Mouse (Mus musculus) liver, embryonic 14.5 days (tissue): ENCODE measurements around the gene Hapln4. TPM values are rescaled to one million over a fixed set of nuclear protein-coding genes. Genes with fewer than 3 reads are reported as not detected.
A peak's percentile ranks its signal among the peaks of the same experiment; 100 is the strongest.

ENCODE experiments used
- ATAC-seq: fragments of 200-750 bp; cut with Nextera tagmentation; 2 replicates; pipeline ENCODE4 v1.8.0; 2017; ENCODE audit warnings: moderate number of reproducible peaks, mild to moderate bottlenecking, moderate library complexity; ENCODE audit not compliant: insufficient read depth
- DNase-seq, 3 experiments: peaks; one replicate each; pipeline ENCODE4 v3.0.0-alpha.2; 2012 to 2013; ENCODE audit warnings: low read depth in 3 of 3, low spot score in 3 of 3
- H3K27ac ChIP-seq: fragments of 300-500 bp; sonication (generic); 2 replicates; pipeline ENCODE4 v1.5.1; 2014; ENCODE audit warnings: moderate library complexity, mild to moderate bottlenecking, control low read depth, inconsistent platforms
- H3K27me3 ChIP-seq: fragments of 300-500 bp; sonication (generic); 2 replicates; pipeline ENCODE4 v1.6.1; 2014; ENCODE audit warnings: mild to moderate bottlenecking, low read length, moderate library complexity; ENCODE audit not compliant: control insufficient read depth, insufficient read depth
- H3K36me3 ChIP-seq: fragments of 300-500 bp; sonication (generic); replicated peaks from 2 replicates; pipeline ENCODE4 v1.6.1; 2014; ENCODE audit warnings: low read depth; ENCODE audit not compliant: control insufficient read depth, insufficient read depth
- H3K4me1 ChIP-seq, 2 experiments: fragments of 200-500 bp in 1 of 2; fragments of 300-500 bp in 1 of 2; sonication (generic) in 1 of 2; replicated peaks; 2 replicates each; pipeline ENCODE4 v1.6.1; 2012 to 2014; ENCODE audit warnings: antibody characterized with exemption in 1 of 2, inconsistent platforms in 1 of 2, low read length in 1 of 2; ENCODE audit not compliant: control insufficient read depth in 2 of 2, insufficient read depth in 2 of 2
- H3K4me2 ChIP-seq: fragments of 300-500 bp; sonication (generic); 2 replicates; pipeline ENCODE4 v1.6.1; 2014; ENCODE audit warnings: low read depth, mild to moderate bottlenecking, control low read depth, moderate library complexity
- H3K4me3 ChIP-seq, 2 experiments: fragments of 200-500 bp in 1 of 2; fragments of 300-500 bp in 1 of 2; sonication (generic) in 1 of 2; 2 replicates each; pipeline ENCODE4 v1.5.1; 2012 to 2014; ENCODE audit warnings: low read depth in 2 of 2, low read length in 2 of 2, mild to moderate bottlenecking in 2 of 2, control low read depth in 1 of 2, inconsistent platforms in 1 of 2, moderate library complexity in 1 of 2; ENCODE audit not compliant: insufficient read depth in 1 of 2
- H3K9ac ChIP-seq: fragments of 300-500 bp; sonication (generic); replicated peaks from 2 replicates; pipeline ENCODE4 v1.6.1; 2014; ENCODE audit warnings: mild to moderate bottlenecking, control low read depth, moderate library complexity
- H3K9me3 ChIP-seq: fragments of 300-500 bp; sonication (generic); 2 replicates; pipeline ENCODE4 v1.6.1; 2016; ENCODE audit warnings: low read length, mixed read lengths; ENCODE audit not compliant: control insufficient read depth
- CTCF ChIP-seq: IDR thresholded peaks from 2 replicates; pipeline ENCODE4 v1.5.1; 2016; ENCODE audit warnings: antibody characterized with exemption, low read depth, control low read depth
- EP300 ChIP-seq: IDR thresholded peaks from 2 replicates; pipeline ENCODE4 v1.6.1; 2016; ENCODE audit warnings: antibody characterized with exemption, low read depth
- WGBS: fragments of 180-500 bp; shearing (Covaris S2); extraction: QIAGEN DNeasy Blood & Tissue Kit; methylation state at CpG from one replicate; pipeline ENCODE4 v1.1.7; 2014; ENCODE audit not compliant: insufficient replicate concordance; 5-methylcytosine and 5-hydroxymethylcytosine counted together
- microRNA-seq: library from miRNA; unstranded; fragments of <30 nt; microRNA quantifications from one replicate; pipeline ENCODE4, GENCODE M21; 2016
- polyA plus RNA-seq, 2 experiments: library from polyadenylated mRNA; depleted of rRNA in 1 of 2; stranded (reverse) in 1 of 2; unstranded in 1 of 2; fragments of >200 nt; fragmentation: Nextera tagmentation in 1 of 2; extraction: Ambion mirVana in 1 of 2; gene quantifications; 2 replicates each; pipeline versions ENCODE4 v1.2.1 to v1.2.3; 2012 to 2014

Hapln4 gene
- polyA plus RNA-seq, 2 experiments: 0.06 TPM; not detected in 1

DNA sequence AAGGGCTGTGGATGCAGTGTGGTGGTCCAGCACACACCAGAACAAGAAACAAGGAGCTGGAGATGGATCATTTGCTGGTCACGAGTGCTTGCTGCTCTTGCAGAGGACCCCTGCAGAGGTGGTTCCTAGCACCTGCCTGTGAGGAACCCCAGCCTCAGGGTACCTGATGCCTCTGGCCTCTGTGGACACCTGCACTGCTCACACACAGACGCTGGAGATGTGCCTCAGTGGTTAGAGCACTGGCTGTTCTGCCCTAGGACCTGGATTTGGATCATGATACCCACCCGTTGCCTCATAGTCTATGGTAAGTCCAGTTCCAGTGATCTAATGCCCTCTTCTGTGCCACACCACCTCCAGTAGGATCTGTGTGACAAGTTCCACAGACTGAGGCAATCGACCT is 53.3 kb downstream of the Hapln4 start:
- H3K4me3 ChIP-seq: no peak overlapping the region
- ATAC-seq (no peak), DNase-seq (no peak)
- peaks cover 10% of the 10 kb centered on the region for H3K36me3 ChIP-seq
- no peaks in the 10 kb centered on the region for H3K9me3 ChIP-seq
- TF ChIP-seq EP300 (no peak), CTCF (no peak)
- no peak overlapping the region for H3K4me2 ChIP-seq
- H3K27ac ChIP-seq: no peak overlapping the region
- peaks cover 14 to 25% of the 10 kb centered on the region in 2 experiments for H3K4me1 ChIP-seq
- H3K27me3 ChIP-seq: no peaks in the 10 kb centered on the region
- 70% methylated on average over 4 of the region's 4 CpGs for WGBS
- H3K9ac ChIP-seq: no peak overlapping the region

DNA sequence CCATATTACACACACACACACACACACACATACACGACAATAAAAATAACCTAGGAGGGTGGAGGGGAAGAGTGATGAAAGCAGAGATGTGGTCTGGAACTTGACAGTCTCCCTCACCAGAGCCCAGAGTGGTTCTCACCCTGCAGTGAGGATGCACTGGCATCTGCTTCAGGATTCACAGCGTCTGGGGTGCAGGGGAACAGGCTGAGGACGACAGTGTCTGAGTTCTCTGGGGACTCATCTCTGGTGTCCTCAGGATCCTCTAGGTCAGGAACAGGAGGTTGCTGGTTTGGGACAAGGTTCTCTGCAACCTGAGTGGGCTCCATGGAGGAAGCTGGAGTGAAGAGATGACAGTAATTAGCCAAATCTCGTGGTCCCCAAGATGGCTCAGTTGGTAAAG is 54.6 kb downstream of the Hapln4 start:
- Histone ChIP-seq H3K4me3 (peak overlapping the region; percentile 87; a peak in 2 of 4 replicates), H3K4me2 (peak overlapping the region; percentile 81), H3K27ac (no peak overlapping the region), H3K27me3 (no peaks in the 10 kb centered on the region), H3K36me3 (peaks cover 10% of the 10 kb centered on the region), H3K4me1 (peaks cover 12 to 19% of the 10 kb centered on the region in 2 experiments), H3K9me3 (no peaks in the 10 kb centered on the region), H3K9ac (peak overlapping the region; percentile 74)
- WGBS: 63% methylated on average over 4 of the region's 4 CpGs
- DNase-seq (no peak), ATAC-seq (no peak)
- no peak for TF ChIP-seq EP300
- TF ChIP-seq CTCF: no peak

DNA sequence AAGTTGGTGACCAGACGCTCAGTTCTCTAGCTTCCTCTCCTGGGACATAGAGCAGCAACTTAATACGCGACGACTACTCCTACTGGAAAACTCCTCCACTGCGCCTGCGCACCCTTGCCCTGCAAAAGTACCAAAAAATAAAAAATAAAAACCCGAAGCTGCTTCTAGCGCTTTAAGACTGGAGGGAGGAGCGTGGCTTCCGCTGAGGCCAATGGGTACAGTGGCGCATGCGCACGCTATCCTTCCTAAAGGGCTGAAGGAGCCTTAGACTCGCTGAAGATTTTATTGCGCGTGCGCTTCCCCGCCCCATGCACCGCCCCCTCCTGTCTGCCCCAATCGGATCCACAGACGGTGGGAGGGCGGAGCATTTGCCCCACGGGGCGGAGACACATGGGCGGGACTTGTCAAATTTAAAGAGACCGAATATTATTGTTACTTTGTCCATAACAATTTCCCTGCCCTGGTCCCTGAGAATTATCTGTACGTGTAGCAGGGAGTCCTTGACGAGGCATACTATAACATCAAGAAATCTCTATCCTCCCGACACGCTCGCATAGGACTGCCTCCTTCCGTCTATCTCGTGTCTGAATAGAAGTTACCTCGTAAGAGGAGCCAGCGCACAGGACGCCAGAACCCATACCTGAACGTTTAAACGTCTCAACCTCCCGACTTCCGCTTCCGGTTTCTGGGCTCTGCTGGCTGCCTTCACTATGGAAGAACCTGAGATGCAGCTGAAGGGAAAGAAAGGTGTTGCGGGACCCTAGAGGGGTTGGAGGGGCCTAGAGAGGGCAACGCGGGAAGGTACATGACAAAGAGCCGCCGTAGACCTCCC is 56.0 kb downstream of the Hapln4 start, which contains the start of the genes Rfxank, Borcs8 and Mef2b:
Rfxank (minus strand) TSS at position 129 of the 832 bp plus-strand sequence.
Borcs8 (plus strand) TSS at position 474 of the 832 bp plus-strand sequence.
Mef2b (plus strand) TSS at position 686 of the 832 bp plus-strand sequence.
- Histone ChIP-seq H3K9ac (peak within 1 kb of the TSS; percentile 84), H3K4me1 (peaks cover 12 to 15% of the 10 kb centered on the region in 2 experiments), H3K27ac (peak within 1 kb of the TSS; percentile 88), H3K4me2 (peak within 1 kb of the TSS; percentile 95), H3K27me3 (no peaks in the 10 kb centered on the region), H3K9me3 (no peaks in the 10 kb centered on the region), H3K36me3 (peaks cover 10% of the 10 kb centered on the region), H3K4me3 (peak within 1 kb of the TSS; percentile 87 to 92)
- peak; percentile 96 for ATAC-seq
- under 1% methylated on average over 46 of the region's 46 CpGs for WGBS
- DNase-seq: peak; percentile 98 to 99 (median 98)
- TF ChIP-seq EP300 (no peak), CTCF (no peak)

DNA sequence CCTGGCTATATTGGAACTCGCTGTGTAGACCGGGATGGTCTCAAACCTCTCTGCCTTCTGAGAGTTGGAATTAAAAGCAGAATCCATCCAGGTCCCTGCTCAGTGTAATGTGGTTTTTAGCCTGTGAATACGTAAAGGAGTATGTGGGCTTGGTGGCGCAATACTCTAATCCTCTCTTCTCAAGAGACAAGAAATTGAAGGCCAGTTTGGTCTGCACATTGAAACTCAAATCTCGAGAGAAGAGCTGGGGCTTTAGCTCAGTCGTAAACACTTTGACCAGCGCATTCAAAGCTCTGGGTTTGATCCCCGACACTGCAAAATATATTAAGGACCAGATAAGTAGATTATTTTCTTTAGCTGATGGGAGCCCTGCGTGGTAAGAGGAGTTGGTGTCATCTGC is 56.7 kb downstream of the Hapln4 start:
- Histone ChIP-seq H3K9me3 (no peaks in the 10 kb centered on the region), H3K4me3 (peak overlapping the region; percentile 87 to 92), H3K27ac (peak overlapping the region; percentile 88), H3K4me2 (peak overlapping the region; percentile 95), H3K36me3 (peaks cover 3% of the 10 kb centered on the region), H3K4me1 (peaks cover 12 to 15% of the 10 kb centered on the region in 2 experiments), H3K9ac (peak overlapping the region; percentile 84), H3K27me3 (no peaks in the 10 kb centered on the region)
- TF ChIP-seq CTCF (no peak), EP300 (no peak; the same call in 1 of the 2 replicates)
- WGBS: 5% methylated on average over 9 of the region's 9 CpGs
- no peak for ATAC-seq
- DNase-seq: no peak

Small RNA genes lying within 50 kb of the gene (microRNA-seq; reads per million reads assigned to microRNA genes)
- gene Mir7066: not detected

Other genes with a start within 250 kb of the Hapln4 start
- 0.03 and 0.04 TPM in 2 replicates for gene Cilp2, start 195.8 kb upstream of the Hapln4 start, polyA plus RNA-seq (2012; rRNA removed)
- gene Cilp2, start 195.8 kb upstream of the Hapln4 start, polyA plus RNA-seq (2014; fragmentation: Nextera tagmentation; extraction: Ambion mirVana): 0.03 TPM in 1 of 2 replicates, not detected in the other
- 0.41 and 0.50 TPM in 2 replicates for gene Tssk6, start 181.3 kb upstream of the Hapln4 start, polyA plus RNA-seq (2012; rRNA removed)
- 1.7 and 1.9 TPM in 2 replicates for gene Tssk6, start 181.3 kb upstream of the Hapln4 start, polyA plus RNA-seq (2014; fragmentation: Nextera tagmentation; extraction: Ambion mirVana)
- gene Ndufa13, start 180.9 kb upstream of the Hapln4 start, polyA plus RNA-seq (2012; rRNA removed): 26.2 and 44.8 TPM in 2 replicates
- gene Ndufa13, start 180.9 kb upstream of the Hapln4 start, polyA plus RNA-seq (2014; fragmentation: Nextera tagmentation; extraction: Ambion mirVana): 109 and 113 TPM in 2 replicates
- gene Yjefn3, start 180.7 kb upstream of the Hapln4 start, polyA plus RNA-seq (2012; rRNA removed): 0.30 and 0.36 TPM in 2 replicates
- 0.77 and 0.79 TPM in 2 replicates for gene Yjefn3, start 180.7 kb upstream of the Hapln4 start, polyA plus RNA-seq (2014; fragmentation: Nextera tagmentation; extraction: Ambion mirVana)
- 18.3 and 19.2 TPM in 2 replicates for gene Gatad2a, start 87.1 kb upstream of the Hapln4 start, polyA plus RNA-seq (2012; rRNA removed)
- gene Gatad2a, start 87.1 kb upstream of the Hapln4 start, polyA plus RNA-seq (2014; fragmentation: Nextera tagmentation; extraction: Ambion mirVana): 22.7 and 32.9 TPM in 2 replicates
- 19.2 and 19.4 TPM in 2 replicates for gene Mau2, start 40.7 kb upstream of the Hapln4 start, polyA plus RNA-seq (2012; rRNA removed)
- 15.6 and 19.6 TPM in 2 replicates for gene Mau2, start 40.7 kb upstream of the Hapln4 start, polyA plus RNA-seq (2014; fragmentation: Nextera tagmentation; extraction: Ambion mirVana)
- 4.7 and 6.2 TPM in 2 replicates for gene Sugp1, start 40.6 kb upstream of the Hapln4 start, polyA plus RNA-seq (2012; rRNA removed)
- 8.8 and 10.3 TPM in 2 replicates for gene Sugp1, start 40.6 kb upstream of the Hapln4 start, polyA plus RNA-seq (2014; fragmentation: Nextera tagmentation; extraction: Ambion mirVana)
- 1.2 and 1.3 TPM in 2 replicates for gene Tm6sf2, start 10.5 kb upstream of the Hapln4 start, polyA plus RNA-seq (2012; rRNA removed)
- gene Tm6sf2, start 10.5 kb upstream of the Hapln4 start, polyA plus RNA-seq (2014; fragmentation: Nextera tagmentation; extraction: Ambion mirVana): 0.85 and 1.3 TPM in 2 replicates
- 0.01 and 0.11 TPM in 2 replicates for gene Ncan, start 37.4 kb downstream of the Hapln4 start, polyA plus RNA-seq (2012; rRNA removed)
- not detected in 2 replicates for gene Ncan, start 37.4 kb downstream of the Hapln4 start, polyA plus RNA-seq (2014; fragmentation: Nextera tagmentation; extraction: Ambion mirVana)
- 9.3 and 11.1 TPM in 2 replicates for gene Nr2c2ap, start 47.9 kb downstream of the Hapln4 start, polyA plus RNA-seq (2012; rRNA removed)
- gene Nr2c2ap, start 47.9 kb downstream of the Hapln4 start, polyA plus RNA-seq (2014; fragmentation: Nextera tagmentation; extraction: Ambion mirVana): 11.8 and 12.0 TPM in 2 replicates
- gene Rfxank, start 55.7 kb downstream of the Hapln4 start, polyA plus RNA-seq (2012; rRNA removed): 5.3 and 6.4 TPM in 2 replicates
- 6.1 and 7.0 TPM in 2 replicates for gene Rfxank, start 55.7 kb downstream of the Hapln4 start, polyA plus RNA-seq (2014; fragmentation: Nextera tagmentation; extraction: Ambion mirVana)
- 27.0 and 27.1 TPM in 2 replicates for gene Borcs8, start 56.0 kb downstream of the Hapln4 start, polyA plus RNA-seq (2012; rRNA removed)
- 25.1 and 25.4 TPM in 2 replicates for gene Borcs8, start 56.0 kb downstream of the Hapln4 start, polyA plus RNA-seq (2014; fragmentation: Nextera tagmentation; extraction: Ambion mirVana)
- gene Mef2b, start 56.3 kb downstream of the Hapln4 start, polyA plus RNA-seq (2012; rRNA removed): 0.03 and 0.04 TPM in 2 replicates
- gene Mef2b, start 56.3 kb downstream of the Hapln4 start, polyA plus RNA-seq (2014; fragmentation: Nextera tagmentation; extraction: Ambion mirVana): not detected in 2 replicates
- gene Tmem161a, start 88.9 kb downstream of the Hapln4 start, polyA plus RNA-seq (2012; rRNA removed): 33.0 and 38.0 TPM in 2 replicates
- gene Tmem161a, start 88.9 kb downstream of the Hapln4 start, polyA plus RNA-seq (2014; fragmentation: Nextera tagmentation; extraction: Ambion mirVana): 15.6 TPM in 2 replicates
- gene Slc25a42, start 128.8 kb downstream of the Hapln4 start, polyA plus RNA-seq (2012; rRNA removed): 14.7 and 16.1 TPM in 2 replicates
- gene Slc25a42, start 128.8 kb downstream of the Hapln4 start, polyA plus RNA-seq (2014; fragmentation: Nextera tagmentation; extraction: Ambion mirVana): 3.3 and 4.5 TPM in 2 replicates
- gene Sugp2, start 150.8 kb downstream of the Hapln4 start, polyA plus RNA-seq (2012; rRNA removed): 14.1 and 17.3 TPM in 2 replicates
- 7.5 and 9.9 TPM in 2 replicates for gene Sugp2, start 150.8 kb downstream of the Hapln4 start, polyA plus RNA-seq (2014; fragmentation: Nextera tagmentation; extraction: Ambion mirVana)
- gene Armc6, start 151.0 kb downstream of the Hapln4 start, polyA plus RNA-seq (2012; rRNA removed): 12.4 and 13.5 TPM in 2 replicates
- gene Armc6, start 151.0 kb downstream of the Hapln4 start, polyA plus RNA-seq (2014; fragmentation: Nextera tagmentation; extraction: Ambion mirVana): 10.5 and 12.0 TPM in 2 replicates
- 5.5 and 6.5 TPM in 2 replicates for gene Homer3, start 199.4 kb downstream of the Hapln4 start, polyA plus RNA-seq (2012; rRNA removed)
- gene Homer3, start 199.4 kb downstream of the Hapln4 start, polyA plus RNA-seq (2014; fragmentation: Nextera tagmentation; extraction: Ambion mirVana): 3.9 and 4.2 TPM in 2 replicates
- 17.9 and 20.3 TPM in 2 replicates for gene Ddx49, start 219.0 kb downstream of the Hapln4 start, polyA plus RNA-seq (2012; rRNA removed)
- 20.8 and 22.3 TPM in 2 replicates for gene Ddx49, start 219.0 kb downstream of the Hapln4 start, polyA plus RNA-seq (2014; fragmentation: Nextera tagmentation; extraction: Ambion mirVana)
- 138 and 180 TPM in 2 replicates for gene Cope, start 219.1 kb downstream of the Hapln4 start, polyA plus RNA-seq (2012; rRNA removed)
- gene Cope, start 219.1 kb downstream of the Hapln4 start, polyA plus RNA-seq (2014; fragmentation: Nextera tagmentation; extraction: Ambion mirVana): 164 and 171 TPM in 2 replicates
- 0.09 and 0.14 TPM in 2 replicates for gene Cers1, start 232.3 kb downstream of the Hapln4 start, polyA plus RNA-seq (2012; rRNA removed)
- not detected in 2 replicates for gene Cers1, start 232.3 kb downstream of the Hapln4 start, polyA plus RNA-seq (2014; fragmentation: Nextera tagmentation; extraction: Ambion mirVana)
- gene Gdf1, start 246.4 kb downstream of the Hapln4 start, polyA plus RNA-seq (2012; rRNA removed): 0.16 and 0.22 TPM in 2 replicates
- not detected in 2 replicates for gene Gdf1, start 246.4 kb downstream of the Hapln4 start, polyA plus RNA-seq (2014; fragmentation: Nextera tagmentation; extraction: Ambion mirVana)